7 mouse cellular contexts compared by ENCODE assay signal in the genomic region with DNA sequence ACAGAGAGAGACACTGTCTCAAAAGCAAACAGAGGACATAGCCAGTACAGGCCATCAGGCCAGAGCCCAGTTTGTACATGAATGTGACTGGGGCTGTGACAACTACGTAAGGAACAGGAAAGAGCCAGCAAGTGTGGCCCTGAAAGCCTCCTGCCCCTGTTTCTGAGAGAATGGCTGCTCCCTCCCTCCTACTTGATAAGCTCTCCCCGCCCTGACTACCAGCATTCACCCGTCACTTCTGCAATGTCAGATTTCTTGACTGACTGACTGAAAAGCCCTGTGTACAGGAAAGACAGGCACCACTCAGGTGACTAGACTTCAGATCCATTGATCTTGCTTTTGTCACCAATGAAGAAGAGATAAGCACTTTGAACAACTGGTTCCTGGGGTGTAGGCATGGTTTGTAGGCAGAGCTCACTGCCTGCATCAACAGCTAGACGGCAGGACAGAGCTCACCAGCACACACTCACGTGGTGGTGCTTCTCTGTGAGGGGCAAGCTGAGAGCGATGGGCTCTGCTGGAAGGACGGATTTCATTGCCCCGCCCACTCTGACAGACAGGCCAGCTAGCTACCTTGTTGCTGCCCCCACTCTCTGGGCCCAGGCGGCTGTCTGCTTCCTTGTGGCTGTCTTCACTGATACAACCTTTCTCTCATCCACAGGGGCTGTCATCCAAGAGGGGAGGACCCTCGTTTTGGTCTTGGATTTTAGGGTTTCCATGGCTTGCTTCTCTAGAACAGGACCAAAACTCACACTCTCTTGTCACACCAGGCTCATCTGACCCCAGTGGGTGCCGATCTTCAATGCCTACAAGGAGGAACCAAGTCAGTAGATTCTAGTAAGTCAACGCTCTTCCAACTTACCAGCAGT. TPM values are rescaled to one million over a fixed set of nuclear protein-coding genes. Genes with fewer than 3 reads are reported as not detected.
DNase-seq lines count a peak whose midpoint lies in the region; ATAC-seq lines count a peak whose summit lies in the region.

No protein-coding gene starts in this region.

- DNase-seq in lung, postnatal 25 days (ENCODE audit: low spot score): no peak
- no peak for DNase-seq in limb, embryonic 11.5 days (ENCODE audit: low spot score)
- no peak for DNase-seq in midbrain, embryonic 14.5 days
- no peak for DNase-seq in left cerebral cortex, adult 8-10 months (ENCODE audit: low spot score in 2 of 2)

- H3K27me3 ChIP-seq in lung, embryonic 15.5 days: no peaks in the 10 kb centered on the region
- no peaks in the 10 kb centered on the region for H3K27me3 ChIP-seq in limb, embryonic 11.5 days (ENCODE audit: control insufficient read depth, insufficient read depth, low read length)
- H3K27me3 ChIP-seq in midbrain, embryonic 14.5 days (ENCODE audit: control insufficient read depth, insufficient read depth, low read length): no peaks in the 10 kb centered on the region

- H3K4me1 ChIP-seq in lung, embryonic 15.5 days: peaks cover 45% of the 10 kb centered on the region
- peaks cover 8% of the 10 kb centered on the region for H3K4me1 ChIP-seq in limb, embryonic 11.5 days (ENCODE audit: control insufficient read depth, insufficient read depth, low read length)
- peaks cover 18% of the 10 kb centered on the region for H3K4me1 ChIP-seq in midbrain, embryonic 14.5 days (ENCODE audit: control insufficient read depth, insufficient read depth, low read length)

- H3K4me2 ChIP-seq in lung, embryonic 15.5 days: peak overlapping the region; percentile 59
- peak overlapping the region; percentile 58; the same call in 1 of the 2 replicates for H3K4me2 ChIP-seq in limb, embryonic 11.5 days (ENCODE audit: low read depth, severe bottlenecking)
- peak overlapping the region; percentile 71 for H3K4me2 ChIP-seq in midbrain, embryonic 14.5 days (ENCODE audit: low read length)

- H3K9ac ChIP-seq in lung, embryonic 15.5 days: peak overlapping the region; percentile 95; the same call in 1 of the 2 replicates
- H3K9ac ChIP-seq in limb, embryonic 11.5 days (ENCODE audit: low read length): peak overlapping the region; percentile 27; the same call in 1 of the 2 replicates
- no peak overlapping the region for H3K9ac ChIP-seq in midbrain, embryonic 14.5 days (replicated peaks; ENCODE audit: low read length)

- no peak overlapping the region for H3K4me3 ChIP-seq in lung, embryonic 15.5 days
- no peak overlapping the region for H3K4me3 ChIP-seq in limb, embryonic 11.5 days (ENCODE audit: low read depth, low read length)
- no peak overlapping the region for H3K4me3 ChIP-seq in midbrain, embryonic 14.5 days (replicated peaks; ENCODE audit: low read depth, low read length)

- H3K36me3 ChIP-seq in lung, embryonic 15.5 days: peaks cover 28% of the 10 kb centered on the region
- no peaks in the 10 kb centered on the region; the same call in 1 of the 2 replicates for H3K36me3 ChIP-seq in limb, embryonic 11.5 days (ENCODE audit: control insufficient read depth, insufficient read depth, low read length)
- peaks cover 9% of the 10 kb centered on the region for H3K36me3 ChIP-seq in midbrain, embryonic 14.5 days (ENCODE audit: control insufficient read depth, insufficient read depth, low read length)

- no peaks in the 10 kb centered on the region for H3K9me3 ChIP-seq in lung, embryonic 15.5 days
- H3K9me3 ChIP-seq in limb, embryonic 11.5 days (ENCODE audit: control insufficient read depth, low read length): no peaks in the 10 kb centered on the region
- no peaks in the 10 kb centered on the region for H3K9me3 ChIP-seq in midbrain, embryonic 14.5 days (ENCODE audit: control insufficient read depth, low read length)

- ATAC-seq in lung, embryonic 15.5 days (ENCODE audit: borderline replicate concordance, extremely low read depth, low FRiP score, low TSS enrichment): 0 out of 2 replicates have a peak, but pooled peaks have one; percentile 0
- ATAC-seq in erythroblast, adult 5-6 weeks (replicated peaks; ENCODE audit: low FRiP score, poor library complexity, severe bottlenecking): peak; percentile 45
- no peak for ATAC-seq in limb, embryonic 11.5 days (ENCODE audit: insufficient number of reproducible peaks, low FRiP score, low TSS enrichment, low read depth)
- ATAC-seq in midbrain, embryonic 14.5 days (ENCODE audit: low FRiP score, low TSS enrichment): no peak
- no peak for ATAC-seq in monocyte, adult 5-6 weeks (replicated peaks; ENCODE audit: insufficient number of reproducible peaks, low FRiP score, low TSS enrichment, poor library complexity, severe bottlenecking)

- peak overlapping the region; percentile 95 for H3K27ac ChIP-seq in lung, embryonic 15.5 days
- no peak overlapping the region for H3K27ac ChIP-seq in limb, embryonic 11.5 days (replicated peaks; ENCODE audit: low read depth, low read length)
- no peak overlapping the region for H3K27ac ChIP-seq in midbrain, embryonic 14.5 days (replicated peaks; ENCODE audit: low read depth, low read length)

- 42% methylated on average over 12 of the region's 12 CpGs for WGBS in lung, embryonic 15.5 days
- WGBS in limb, embryonic 11.5 days: 55% methylated on average over 12 of the region's 12 CpGs
- 62% methylated on average over 12 of the region's 12 CpGs for WGBS in midbrain, embryonic 14.5 days

RNA-seq across cellular contexts. Expression of a gene that starts 1.7 kb away (rescaled TPM):
- polyA plus RNA-seq in lung, embryonic 15.5 days (2015; fragmentation: Nextera tagmentation; extraction: Ambion mirVana): 21.6 and 22.4 TPM in 2 replicates
- 4.0 and 8.1 TPM in 2 replicates for total RNA-seq in erythroblast, adult 5-6 weeks (2015; ENCODE audit: low replicate concordance)
- 5.8 and 9.8 TPM in 2 replicates for total RNA-seq in erythroblast, adult 5-6 weeks (2017; ENCODE audit: low replicate concordance)
- 15.0 and 15.2 TPM in 2 replicates for polyA plus RNA-seq in limb, embryonic 11.5 days (2014; fragmentation: Nextera tagmentation; extraction: Ambion mirVana)
- 6.1 and 8.7 TPM in 2 replicates for polyA plus RNA-seq in midbrain, embryonic 14.5 days (2014; fragmentation: Nextera tagmentation; extraction: Ambion mirVana)
- total RNA-seq in monocyte, adult 5-6 weeks (2017): 6.1 to 7.3 TPM (median 6.3 TPM) in 3 replicates
- 1 to 10 TPM; 3.6 to 4.1 (median 3.8) TPM for total RNA-seq in left cerebral cortex, adult 8-10 months (2022)

RNA-seq across cellular contexts. Expression of a gene that starts 13.3 kb away (rescaled TPM):
- polyA plus RNA-seq in lung, embryonic 15.5 days (2015; fragmentation: Nextera tagmentation; extraction: Ambion mirVana): 4.9 and 5.4 TPM in 2 replicates
- 45.5 and 64.6 TPM in 2 replicates for total RNA-seq in erythroblast, adult 5-6 weeks (2015; ENCODE audit: low replicate concordance)
- total RNA-seq in erythroblast, adult 5-6 weeks (2017; ENCODE audit: low replicate concordance): 56.7 and 80.9 TPM in 2 replicates
- polyA plus RNA-seq in limb, embryonic 11.5 days (2014; fragmentation: Nextera tagmentation; extraction: Ambion mirVana): 1.3 and 1.6 TPM in 2 replicates
- polyA plus RNA-seq in midbrain, embryonic 14.5 days (2014; fragmentation: Nextera tagmentation; extraction: Ambion mirVana): 0.70 and 1.1 TPM in 2 replicates
- total RNA-seq in monocyte, adult 5-6 weeks (2017): 8.0 to 21.4 TPM (median 8.5 TPM) in 3 replicates
- 1 to 10 TPM; 1.9 to 4.3 (median 2.9) TPM for total RNA-seq in left cerebral cortex, adult 8-10 months (2022)

RNA-seq across cellular contexts. Expression of a gene that starts 34.5 kb away (rescaled TPM):
- polyA plus RNA-seq in lung, embryonic 15.5 days (2015; fragmentation: Nextera tagmentation; extraction: Ambion mirVana): 15.8 and 17.2 TPM in 2 replicates
- 35.7 and 37.4 TPM in 2 replicates for total RNA-seq in erythroblast, adult 5-6 weeks (2015; ENCODE audit: low replicate concordance)
- 53.2 and 72.1 TPM in 2 replicates for total RNA-seq in erythroblast, adult 5-6 weeks (2017; ENCODE audit: low replicate concordance)
- polyA plus RNA-seq in limb, embryonic 11.5 days (2014; fragmentation: Nextera tagmentation; extraction: Ambion mirVana): 10.3 and 10.9 TPM in 2 replicates
- polyA plus RNA-seq in midbrain, embryonic 14.5 days (2014; fragmentation: Nextera tagmentation; extraction: Ambion mirVana): 14.8 and 17.5 TPM in 2 replicates
- total RNA-seq in monocyte, adult 5-6 weeks (2017): 14.8 to 23.2 TPM (median 20.6 TPM) in 3 replicates
- 10 to 100 TPM; 35.9 to 39.9 (median 38.0) TPM for total RNA-seq in left cerebral cortex, adult 8-10 months (2022)

RNA-seq across cellular contexts. Expression of a gene that starts 43.8 kb away (rescaled TPM):
- polyA plus RNA-seq in lung, embryonic 15.5 days (2015; fragmentation: Nextera tagmentation; extraction: Ambion mirVana): not detected in 2 replicates
- total RNA-seq in erythroblast, adult 5-6 weeks (2015; ENCODE audit: low replicate concordance): not detected in 2 replicates
- total RNA-seq in erythroblast, adult 5-6 weeks (2017; ENCODE audit: low replicate concordance): not detected in 2 replicates
- polyA plus RNA-seq in limb, embryonic 11.5 days (2014; fragmentation: Nextera tagmentation; extraction: Ambion mirVana): not detected in 2 replicates
- not detected in 2 replicates for polyA plus RNA-seq in midbrain, embryonic 14.5 days (2014; fragmentation: Nextera tagmentation; extraction: Ambion mirVana)
- total RNA-seq in monocyte, adult 5-6 weeks (2017): not detected in 3 replicates
- total RNA-seq in left cerebral cortex, adult 8-10 months (2022): not detected

Comparison
In these comparisons a context has a peak if more than half of its experiments do, and no peak if none do; other contexts are left out.
1. ATAC-seq: peak in lung, embryonic 15.5 days (single experiment) and erythroblast, adult 5-6 weeks (single experiment); none in limb, embryonic 11.5 days (single experiment), midbrain, embryonic 14.5 days (single experiment) and monocyte, adult 5-6 weeks (single experiment).
2. Peak in every context shown above with its lines, with median percentiles within 50 percentile points of each other: H3K4me2 ChIP-seq.